8 mouse cellular contexts compared by ENCODE assay signal in genomic region chr3:52266606-52267160, GRCm38 (mm10). TPM values are rescaled to one million over a fixed set of nuclear protein-coding genes. Genes with fewer than 3 reads are reported as not detected.
A peak's percentile ranks its signal among the peaks of the same experiment; 100 is the strongest.
DNase-seq lines count a peak whose midpoint lies in the region; ATAC-seq and TF ChIP-seq lines count a peak whose summit lies in the region.

No protein-coding gene starts in this region.

- TF ChIP-seq POLR2A in myocyte (IDR thresholded peaks at IDR 0.05; ENCODE audit: insufficient read length, low read depth): no peak

- peaks cover 32% of the 10 kb centered on the region for H3K4me1 ChIP-seq in forebrain, embryonic 13.5 days
- H3K4me1 ChIP-seq in hindbrain, embryonic 13.5 days (replicated peaks): peaks cover 36% of the 10 kb centered on the region
- peaks cover 32% of the 10 kb centered on the region for H3K4me1 ChIP-seq in limb, embryonic 15.5 days

- peaks cover 20% of the 10 kb centered on the region for H3K79me2 ChIP-seq in myocyte (ENCODE audit: control insufficient read depth, insufficient read depth)

- peaks cover 59% of the 10 kb centered on the region for H3K27me3 ChIP-seq in forebrain, embryonic 13.5 days
- peaks cover 71% of the 10 kb centered on the region for H3K27me3 ChIP-seq in hindbrain, embryonic 13.5 days
- H3K27me3 ChIP-seq in limb, embryonic 15.5 days: peaks cover 6% of the 10 kb centered on the region; the same call in 1 of the 2 replicates
- no peaks in the 10 kb centered on the region for H3K27me3 ChIP-seq in myocyte (ENCODE audit: control insufficient read depth, insufficient read depth, insufficient read length)

- H3K9me3 ChIP-seq in forebrain, embryonic 13.5 days (replicated peaks): no peaks in the 10 kb centered on the region
- no peaks in the 10 kb centered on the region for H3K9me3 ChIP-seq in hindbrain, embryonic 13.5 days
- H3K9me3 ChIP-seq in limb, embryonic 15.5 days: no peaks in the 10 kb centered on the region

- WGBS in forebrain, embryonic 13.5 days: 10% methylated on average over 17 of the region's 17 CpGs
- WGBS in hindbrain, embryonic 13.5 days: 13% methylated on average over 17 of the region's 17 CpGs
- WGBS in limb, embryonic 15.5 days: 12% methylated on average over 17 of the region's 17 CpGs

- no peak overlapping the region for H3K27ac ChIP-seq in forebrain, embryonic 13.5 days
- no peak overlapping the region for H3K27ac ChIP-seq in hindbrain, embryonic 13.5 days
- no peak overlapping the region for H3K27ac ChIP-seq in limb, embryonic 15.5 days

- H3K4me2 ChIP-seq in forebrain, embryonic 13.5 days: peak overlapping the region; percentile 95
- peak overlapping the region; percentile 88 for H3K4me2 ChIP-seq in hindbrain, embryonic 13.5 days
- peak overlapping the region; percentile 96 for H3K4me2 ChIP-seq in limb, embryonic 15.5 days
- peak overlapping the region; percentile 97 for H3K4me2 ChIP-seq in myocyte (ENCODE audit: low read depth)

- H3K36me3 ChIP-seq in forebrain, embryonic 13.5 days (ENCODE audit: poor library complexity, severe bottlenecking): no peaks in the 10 kb centered on the region
- H3K36me3 ChIP-seq in hindbrain, embryonic 13.5 days: no peaks in the 10 kb centered on the region
- no peaks in the 10 kb centered on the region for H3K36me3 ChIP-seq in limb, embryonic 15.5 days
- H3K36me3 ChIP-seq in myocyte (ENCODE audit: control insufficient read depth, insufficient read depth): no peaks in the 10 kb centered on the region

- no peak overlapping the region for H3ac ChIP-seq in myocyte (ENCODE audit: control insufficient read depth, insufficient read length)

- no peak overlapping the region for H3K9ac ChIP-seq in forebrain, embryonic 13.5 days
- H3K9ac ChIP-seq in hindbrain, embryonic 13.5 days: no peak overlapping the region
- H3K9ac ChIP-seq in limb, embryonic 15.5 days: no peak overlapping the region

- DNase-seq in adrenal gland, postnatal 10 days: peak; percentile 34
- DNase-seq in adrenal gland, postnatal 25 days: no peak
- DNase-seq in thymus, postnatal 25 days: no peak
- no peak for DNase-seq in retina, postnatal 1 day

- ATAC-seq in forebrain, embryonic 13.5 days: no peak
- no peak for ATAC-seq in hindbrain, embryonic 13.5 days (ENCODE audit: low FRiP score)
- ATAC-seq in limb, embryonic 15.5 days (ENCODE audit: insufficient number of reproducible peaks, low FRiP score, low TSS enrichment, low read depth): no peak

- H3K4me3 ChIP-seq in forebrain, embryonic 13.5 days: peak overlapping the region; percentile 77; the same call in 1 of the 2 replicates
- peak overlapping the region; percentile 63 for H3K4me3 ChIP-seq in hindbrain, embryonic 13.5 days
- peak overlapping the region; percentile 85 for H3K4me3 ChIP-seq in limb, embryonic 15.5 days
- H3K4me3 ChIP-seq in myocyte: peak overlapping the region; percentile 84

TF ChIP-seq in myocyte, 11 proteins besides CTCF, POLR2A, EP300 and RAD21:
- TF ChIP-seq SRF (IDR thresholded peaks at IDR 0.05; ENCODE audit: control insufficient read depth, insufficient read length, low read depth) (no peak), E2F4 (IDR thresholded peaks at IDR 0.05; ENCODE audit: insufficient read depth) (no peak), MAX (IDR thresholded peaks at IDR 0.05; ENCODE audit: low read depth) (no peak), USF1 (IDR thresholded peaks at IDR 0.05; ENCODE audit: low read depth) (no peak), TCF12 (IDR thresholded peaks at IDR 0.05; ENCODE audit: insufficient read depth, poor library complexity, severe bottlenecking) (no peak), TCF3 (IDR thresholded peaks at IDR 0.05; ENCODE audit: insufficient read length, low read depth) (no peak), MYOD1 (IDR thresholded peaks at IDR 0.05; ENCODE audit: control insufficient read depth in 1 of 3, insufficient read length in 2 of 3, low read depth in 2 of 3) (no peak), REST (IDR thresholded peaks at IDR 0.05; ENCODE audit: insufficient read depth, insufficient read length) (no peak), MYOG (IDR thresholded peaks at IDR 0.05; ENCODE audit: control insufficient read depth in 1 of 3, insufficient read depth in 1 of 3, insufficient read length in 2 of 3, low read depth in 2 of 3) (no peak), CEBPB (IDR thresholded peaks at IDR 0.05; ENCODE audit: insufficient read depth, poor library complexity, severe bottlenecking) (no peak)

RNA-seq across cellular contexts. Expression of gene Foxo1, which starts 1.5 kb away (rescaled TPM):
- 10 to 100 TPM; 25.9 to 42.2 TPM for total RNA-seq in adrenal gland, postnatal 10 days (2021)
- 24.0 and 26.1 TPM in 2 replicates for total RNA-seq in adrenal gland, postnatal 25 days (2021)
- 1.9 TPM in 2 replicates for polyA plus RNA-seq in forebrain, embryonic 13.5 days (2015; fragmentation: Nextera tagmentation; extraction: Ambion mirVana)
- polyA plus RNA-seq in hindbrain, embryonic 13.5 days (2015; fragmentation: Nextera tagmentation; extraction: Ambion mirVana): 2.7 and 2.9 TPM in 2 replicates
- 5.0 and 5.5 TPM in 2 replicates for polyA plus RNA-seq in limb, embryonic 15.5 days (2015; fragmentation: Nextera tagmentation; extraction: Ambion mirVana)
- polyA plus RNA-seq in myocyte (2012; fragmentation: generic; extraction: Trizol): 7.2 TPM
